Mouse (Mus musculus) retina, postnatal 7 days (tissue): ENCODE data around the gene Ip6k3.
A peak's percentile ranks its signal among the peaks of the same experiment; 100 is the strongest.

ENCODE experiments used
- DNase-seq: peaks from one replicate; pipeline ENCODE4 v3.0.0-alpha.2; 2012; ENCODE audit warnings: low read depth, low spot score

Gene Ip6k3

DNA sequence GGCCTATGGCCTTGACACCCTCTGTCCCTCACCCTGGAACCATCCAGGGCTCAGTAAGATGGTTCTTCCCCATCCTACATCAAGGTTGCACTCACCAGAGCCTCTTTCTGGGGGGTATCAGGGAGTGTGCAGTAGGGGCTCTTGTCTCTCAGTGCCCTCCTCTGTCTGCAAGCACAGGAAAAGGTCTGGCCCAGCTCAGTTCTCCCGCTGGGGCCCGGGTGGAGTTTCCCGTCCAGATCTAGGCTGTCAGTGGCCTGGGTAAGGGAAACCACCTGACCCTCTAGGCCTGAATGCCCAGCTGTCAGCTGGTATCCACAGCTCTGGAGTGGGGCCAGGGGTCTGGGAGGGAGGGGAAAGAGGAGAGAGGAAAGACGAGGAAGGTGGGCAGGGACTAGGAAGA is at the start of gene Ip6k3:
Gene Ip6k3, minus strand, starts transcription at position 251 of the 400 bp plus-strand sequence.
- DNase-seq, result no peak

DNA sequence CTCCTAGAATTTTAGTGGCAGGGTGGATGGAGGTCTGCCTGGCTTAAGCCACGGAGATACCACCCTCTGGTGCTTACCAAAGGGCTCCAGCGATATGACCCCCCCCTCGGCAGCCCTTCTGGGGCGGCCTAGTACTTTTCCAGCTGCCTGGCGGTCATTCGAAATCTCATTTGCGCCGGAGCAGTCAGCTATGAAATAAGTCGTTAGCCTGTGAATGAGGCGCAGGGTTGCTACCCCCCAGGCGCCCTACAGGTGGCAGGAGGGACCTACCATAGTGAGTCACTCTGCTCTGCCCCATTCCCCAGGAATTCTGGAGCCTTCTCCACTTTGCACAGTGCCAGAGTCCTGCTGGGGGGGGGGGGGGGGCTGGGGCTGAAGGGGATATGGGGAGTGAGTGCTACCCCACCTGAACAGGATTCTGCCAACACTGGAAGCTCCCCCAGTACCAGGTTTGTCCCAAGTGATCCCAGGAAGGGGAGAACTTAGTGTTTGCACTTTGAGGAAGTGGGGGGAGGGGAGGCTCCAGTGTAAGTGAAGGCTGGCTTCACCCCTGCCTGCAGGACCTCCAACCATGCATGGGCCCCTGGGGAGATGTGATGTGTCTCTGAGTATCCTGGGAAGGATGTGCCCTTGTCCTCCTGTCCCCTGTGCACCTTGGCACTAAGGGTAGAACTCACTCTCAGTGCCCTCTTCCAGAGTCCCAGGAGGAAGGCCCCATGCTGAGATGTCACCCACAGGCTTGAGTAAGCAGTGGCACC is 45.4 kb upstream of the Ip6k3 start:
- DNase-seq, result peak; percentile 56

DNA sequence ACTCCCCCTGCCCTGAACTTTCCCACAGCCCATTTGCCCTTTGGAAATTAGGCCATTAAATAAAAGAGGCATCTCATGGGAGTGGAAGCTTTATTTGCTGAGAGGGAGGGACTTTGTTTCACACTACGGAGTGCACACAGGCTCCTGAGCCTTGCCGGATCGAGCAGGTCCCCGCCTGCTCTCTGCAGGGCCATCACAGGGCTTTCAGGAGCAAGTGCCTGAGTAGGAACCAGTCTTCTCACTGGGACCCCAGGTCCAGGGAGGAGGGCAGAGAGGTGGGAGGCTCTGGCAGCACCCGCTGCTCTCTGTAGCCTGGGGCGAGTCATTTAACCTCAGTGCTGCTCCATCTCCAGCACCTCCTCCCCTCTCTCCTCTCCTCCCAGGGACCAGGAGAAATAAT is 44.4 kb upstream of the Ip6k3 start:
- DNase-seq, result no peak

DNA sequence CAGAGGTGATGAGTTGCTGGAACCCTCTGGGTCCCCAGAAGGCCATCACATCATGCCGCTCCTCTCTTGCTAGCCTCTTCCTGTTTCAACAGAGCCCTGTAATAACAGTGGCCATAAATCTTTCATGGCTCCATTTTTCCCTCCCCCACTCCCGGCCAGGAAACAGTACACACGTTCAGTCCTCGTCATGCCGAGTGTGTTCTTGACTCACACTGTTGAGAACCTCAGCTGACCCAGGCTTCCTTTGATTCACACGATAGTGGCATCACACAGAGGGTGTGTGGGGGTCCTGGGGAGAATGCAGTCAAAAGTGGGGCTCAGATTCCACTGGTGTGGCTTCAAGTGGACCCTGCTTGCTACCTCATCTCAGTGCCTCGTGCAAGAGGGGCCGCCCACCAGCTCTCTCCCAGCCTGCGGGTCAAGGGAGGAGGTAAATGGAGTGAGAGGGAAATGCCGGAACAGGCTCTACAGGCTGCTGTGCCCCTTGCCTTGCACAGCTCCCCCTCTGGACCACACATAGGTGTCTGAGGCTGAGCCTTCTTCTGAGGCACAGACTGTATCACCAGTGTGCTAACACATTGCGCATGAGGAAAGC is 39.6 kb upstream of the Ip6k3 start:
- no peak for DNase-seq

DNA sequence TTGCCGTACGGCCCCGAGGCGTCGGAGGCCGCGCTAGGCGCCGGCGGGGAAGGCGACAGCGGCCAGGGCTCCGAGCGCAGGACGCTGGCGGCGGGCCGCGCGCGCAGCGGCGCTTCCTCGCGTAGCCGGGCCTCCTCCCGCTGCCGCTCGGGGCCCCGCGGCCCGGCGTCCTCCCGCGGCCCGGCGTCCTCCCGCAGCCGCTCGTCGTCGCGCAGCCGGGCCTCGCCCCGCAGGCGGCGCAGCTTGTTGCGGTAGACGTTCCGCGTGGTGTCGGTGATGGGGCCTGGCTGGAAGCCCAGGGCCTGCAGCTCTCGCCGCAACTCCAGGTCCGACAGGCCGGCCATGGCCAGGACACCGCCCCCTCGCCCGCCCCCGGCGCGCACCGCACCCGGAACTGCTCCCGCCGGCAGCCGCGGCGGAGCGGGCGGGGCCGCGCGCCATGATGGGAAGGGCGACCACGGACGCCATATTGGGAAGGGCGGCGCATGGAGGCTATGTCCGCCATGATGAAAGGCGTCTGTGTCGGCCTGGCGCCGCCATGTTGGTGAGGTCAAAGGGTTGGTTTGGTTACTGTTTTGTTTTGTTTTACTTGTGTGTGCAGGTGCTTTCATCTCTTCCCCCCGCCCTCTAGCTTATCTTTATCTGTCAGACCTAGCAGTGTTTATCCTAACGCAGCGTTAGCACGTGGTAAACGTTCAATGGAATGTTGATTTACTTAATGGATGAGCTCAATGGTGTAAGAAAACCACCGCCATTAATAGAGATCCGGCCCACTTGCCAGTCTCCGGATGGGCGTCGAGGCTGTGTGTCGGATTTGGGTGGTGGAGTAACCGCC is 36.7 kb upstream of the Ip6k3 start, which contains the start of gene Lemd2:
Gene Lemd2, minus strand, starts transcription at position 395 of the 835 bp plus-strand sequence.
- peak; percentile 91 for DNase-seq

DNA sequence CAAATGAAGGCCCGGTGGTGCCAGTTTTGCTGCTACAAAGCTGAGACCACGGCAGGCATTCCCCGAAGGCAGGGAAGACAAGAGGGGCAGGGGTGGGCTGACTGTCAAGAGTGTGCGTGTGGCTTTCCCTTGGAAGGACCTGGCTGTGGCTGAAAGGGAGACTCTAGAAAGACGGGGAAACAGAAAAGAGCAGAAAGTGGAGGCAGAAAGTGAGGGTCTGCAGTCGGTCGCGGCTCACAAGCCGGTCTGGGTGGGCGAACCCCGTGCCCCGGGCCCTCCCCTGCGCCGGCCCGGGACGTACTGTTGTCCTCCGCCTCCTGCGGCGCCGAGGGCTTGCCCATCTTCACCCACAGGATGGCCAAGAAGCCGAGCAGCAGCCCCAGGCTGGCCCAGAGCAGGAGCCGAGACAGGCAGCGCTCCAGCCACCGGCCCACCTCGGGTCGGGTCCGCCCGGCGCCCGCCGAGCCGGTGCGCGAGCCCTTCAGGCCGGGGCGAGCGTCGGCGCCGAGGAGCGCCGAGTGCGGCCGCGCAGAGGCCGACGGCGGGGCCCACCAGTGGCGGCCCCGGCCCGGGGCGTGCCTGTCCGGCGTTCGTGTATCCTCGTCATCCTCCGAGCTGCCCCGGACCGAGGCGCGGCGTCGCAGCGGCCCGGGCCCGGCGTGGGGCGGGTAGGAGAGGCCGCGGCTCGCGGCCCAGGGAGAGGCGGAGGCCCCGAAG is 35.9 kb upstream of the Ip6k3 start:
- no peak for DNase-seq

DNA sequence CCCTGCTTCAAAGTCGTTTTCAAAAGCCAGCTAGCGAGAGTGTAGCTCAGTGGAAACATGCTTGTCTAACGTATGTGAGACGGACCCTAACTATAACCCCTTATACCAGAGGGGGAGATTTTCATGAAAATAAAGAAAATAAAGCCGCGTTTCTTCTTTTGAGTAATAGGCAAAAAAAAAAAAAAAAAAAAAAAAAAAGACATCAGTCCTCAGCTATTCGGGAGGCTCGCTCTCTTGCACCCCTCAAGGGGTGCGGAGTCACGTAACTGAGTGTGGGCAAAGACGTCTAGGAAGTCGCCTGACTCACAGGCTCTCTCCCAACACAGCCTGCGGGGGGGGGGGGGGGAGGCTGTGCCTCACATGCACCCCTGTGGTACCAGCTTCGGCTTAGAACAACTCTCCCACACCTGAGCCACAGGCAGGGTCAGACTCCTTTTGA is 35.3 kb upstream of the Ip6k3 start:
- no peak for DNase-seq

DNA sequence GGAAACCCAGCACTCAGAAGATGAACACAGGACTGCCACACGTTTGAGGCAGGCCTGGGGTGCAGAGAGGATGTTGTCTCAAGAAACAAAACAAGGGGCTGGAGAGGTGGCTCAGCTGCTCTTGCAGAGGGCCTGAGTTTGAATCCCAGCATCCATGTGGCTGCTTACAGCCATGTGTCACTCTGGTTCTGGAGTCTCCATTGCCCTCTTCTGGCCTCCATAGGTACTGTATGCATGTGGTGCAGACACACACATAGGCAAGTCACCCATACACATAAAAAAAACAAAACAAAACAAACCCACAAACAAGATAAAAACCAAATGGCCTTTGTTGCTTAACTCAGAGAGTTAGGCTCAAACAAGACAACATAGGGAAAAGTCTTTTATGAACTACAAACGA is 34.4 kb upstream of the Ip6k3 start:
- no peak for DNase-seq

DNA sequence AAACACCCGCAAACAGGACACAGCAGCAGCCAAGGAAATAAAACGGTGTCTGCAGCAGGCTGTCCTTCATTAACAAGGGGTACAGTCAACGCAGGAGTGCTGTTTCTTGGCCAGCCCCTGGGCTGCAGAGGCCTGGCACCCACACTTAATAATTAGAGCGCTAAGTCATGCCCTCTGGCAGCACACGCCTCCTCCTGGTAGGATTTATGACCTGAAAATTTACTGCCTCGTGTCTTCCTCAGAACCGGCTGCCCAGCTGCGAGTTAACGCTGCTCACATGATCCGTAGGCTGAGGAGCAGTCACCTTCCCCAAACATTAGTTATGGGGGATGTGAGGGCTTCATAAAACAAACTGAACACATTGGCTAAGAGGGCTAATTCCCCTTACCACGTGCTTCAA is 33.2 kb upstream of the Ip6k3 start:
- no peak for DNase-seq

DNA sequence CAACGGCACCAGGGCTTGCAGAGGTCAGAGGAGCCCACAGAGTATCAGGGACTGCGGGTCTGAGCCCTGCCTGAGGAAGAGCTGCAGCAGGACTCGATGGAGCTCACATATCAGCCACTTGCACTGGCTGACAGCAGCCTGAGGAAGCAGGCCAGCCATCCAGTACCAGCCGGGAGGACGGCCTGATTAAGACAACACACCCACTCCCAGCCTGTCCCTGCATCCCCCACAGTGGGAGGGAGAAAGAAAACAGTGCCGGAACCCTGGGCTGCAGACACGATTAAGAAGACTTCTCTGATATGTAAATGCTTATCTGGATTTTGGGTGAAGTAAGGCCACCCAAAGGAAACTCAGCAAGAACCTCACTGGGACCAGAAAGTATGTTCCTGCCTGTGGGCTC is 32.3 kb upstream of the Ip6k3 start:
- DNase-seq, result no peak

DNA sequence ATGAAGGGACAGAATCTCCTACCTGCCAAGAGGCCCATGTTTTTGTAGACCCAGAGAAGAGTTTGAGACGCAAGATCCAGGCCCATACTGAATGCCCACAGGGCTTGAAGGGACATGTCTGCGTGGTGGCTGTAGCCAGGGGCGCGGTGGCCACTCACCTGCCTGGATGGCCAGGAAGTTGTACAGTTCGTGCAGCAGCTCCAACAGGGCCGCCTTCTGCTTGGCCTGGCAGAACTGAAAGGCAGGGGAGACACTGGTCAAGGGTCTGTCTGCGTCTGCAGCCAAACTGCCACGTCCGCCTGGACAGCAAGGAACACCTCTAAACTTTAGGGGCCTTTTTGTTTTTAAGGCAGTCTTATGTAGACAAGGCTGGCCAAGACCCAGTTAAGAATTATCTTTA is 31.6 kb upstream of the Ip6k3 start:
- DNase-seq, result no peak

DNA sequence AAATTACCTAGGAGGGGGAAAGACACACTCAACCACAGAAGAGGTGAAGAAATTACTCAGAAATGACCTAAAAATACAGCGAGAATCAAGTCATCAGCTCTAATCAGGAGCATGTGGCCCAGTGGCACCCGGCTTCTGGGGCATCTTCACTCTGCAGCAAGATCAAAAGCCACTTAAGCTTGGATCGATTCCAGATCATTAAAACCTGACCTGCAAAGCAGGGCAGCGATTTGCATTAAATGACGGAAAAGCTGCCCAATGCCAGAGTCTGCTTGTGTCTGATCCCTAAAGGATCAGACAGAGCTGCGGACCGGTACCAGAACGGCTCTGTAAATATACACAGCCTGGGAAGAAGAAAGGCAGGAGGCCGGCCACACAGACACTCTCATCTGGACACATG is 28.6 kb upstream of the Ip6k3 start:
- no peak for DNase-seq

DNA sequence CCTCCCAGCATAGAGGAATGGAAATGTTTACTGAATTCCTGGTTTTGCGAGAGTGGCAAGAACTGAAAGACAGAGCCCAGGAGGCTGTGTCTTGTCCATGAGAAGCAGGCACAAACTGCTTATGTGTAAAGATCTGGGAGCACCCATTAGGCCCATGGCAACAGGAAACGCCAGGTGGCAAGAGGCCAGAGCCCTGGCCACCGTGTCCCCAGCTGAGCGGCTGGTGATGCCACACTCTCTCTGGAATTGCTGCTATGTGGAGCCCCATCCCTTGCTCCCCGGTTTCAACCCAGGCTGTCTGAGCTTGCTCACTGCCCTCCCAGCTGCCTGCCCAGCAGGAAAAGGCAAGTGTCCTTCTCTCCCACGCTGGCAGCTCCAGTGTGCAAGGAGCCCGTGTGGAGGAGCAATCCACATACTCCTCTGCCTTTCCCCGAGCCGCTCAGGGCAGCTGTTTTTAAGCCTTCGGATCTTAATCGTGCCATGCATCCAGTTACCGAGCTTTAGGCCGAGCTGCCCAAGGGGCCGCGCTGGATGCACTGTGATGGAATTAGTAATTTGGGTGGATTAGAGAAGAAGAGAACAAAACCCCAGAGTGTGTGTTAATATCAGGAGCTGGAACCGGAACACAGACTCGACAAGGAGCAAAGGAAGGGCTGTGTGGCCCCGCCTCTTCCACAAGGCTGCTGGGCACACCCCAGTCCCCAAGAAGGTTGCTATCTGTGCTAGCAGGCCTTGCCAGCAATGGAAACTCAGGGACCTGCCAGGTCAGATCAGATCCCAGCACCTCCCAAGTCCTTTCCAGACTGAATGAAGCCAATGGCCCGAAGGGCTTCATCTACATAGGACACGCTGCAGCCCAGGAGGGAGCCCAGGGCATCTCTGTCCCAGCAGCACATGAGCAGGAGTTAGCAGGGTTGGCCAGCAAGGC is 26.9 kb upstream of the Ip6k3 start:
- no peak for DNase-seq

DNA sequence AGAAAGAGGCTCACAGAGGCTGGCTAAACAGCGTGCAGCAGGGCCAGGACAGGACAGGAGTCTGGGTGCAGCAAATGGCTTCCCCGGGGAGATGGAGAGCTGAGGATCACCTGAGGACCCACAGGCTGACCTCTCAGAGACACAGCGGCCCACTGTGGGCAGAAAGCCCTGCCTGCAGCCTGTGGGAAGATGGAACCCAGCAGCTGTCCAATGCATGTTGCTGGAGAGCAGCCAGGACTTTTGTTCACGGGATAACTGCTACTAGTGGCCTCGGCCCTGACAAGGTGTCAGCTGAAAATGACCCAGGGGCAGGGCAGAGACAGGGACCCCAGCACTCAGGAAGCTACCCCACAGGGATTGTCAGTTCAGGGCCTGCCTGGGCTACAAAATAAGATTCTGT is 24.2 kb upstream of the Ip6k3 start:
- no peak for DNase-seq

DNA sequence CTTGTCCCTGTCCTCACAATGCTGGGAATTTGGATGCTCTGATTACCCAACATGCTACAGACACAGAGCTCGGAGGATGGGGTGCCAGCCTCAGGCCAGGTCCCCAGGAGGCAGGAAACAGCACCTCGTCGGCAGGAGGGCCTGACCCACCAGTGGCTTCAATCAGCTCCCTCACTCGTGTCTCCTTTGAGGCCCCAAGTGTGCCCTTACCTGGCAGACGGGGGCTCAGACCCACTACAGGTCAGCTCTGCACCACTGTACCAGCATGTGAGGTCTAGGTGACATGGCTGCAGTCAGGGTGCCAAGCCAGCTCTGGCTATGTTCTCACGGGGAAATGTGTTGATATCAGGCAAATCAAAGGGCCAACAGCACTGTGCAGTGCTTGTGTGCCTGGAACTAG is 23.6 kb upstream of the Ip6k3 start:
- no peak for DNase-seq

DNA sequence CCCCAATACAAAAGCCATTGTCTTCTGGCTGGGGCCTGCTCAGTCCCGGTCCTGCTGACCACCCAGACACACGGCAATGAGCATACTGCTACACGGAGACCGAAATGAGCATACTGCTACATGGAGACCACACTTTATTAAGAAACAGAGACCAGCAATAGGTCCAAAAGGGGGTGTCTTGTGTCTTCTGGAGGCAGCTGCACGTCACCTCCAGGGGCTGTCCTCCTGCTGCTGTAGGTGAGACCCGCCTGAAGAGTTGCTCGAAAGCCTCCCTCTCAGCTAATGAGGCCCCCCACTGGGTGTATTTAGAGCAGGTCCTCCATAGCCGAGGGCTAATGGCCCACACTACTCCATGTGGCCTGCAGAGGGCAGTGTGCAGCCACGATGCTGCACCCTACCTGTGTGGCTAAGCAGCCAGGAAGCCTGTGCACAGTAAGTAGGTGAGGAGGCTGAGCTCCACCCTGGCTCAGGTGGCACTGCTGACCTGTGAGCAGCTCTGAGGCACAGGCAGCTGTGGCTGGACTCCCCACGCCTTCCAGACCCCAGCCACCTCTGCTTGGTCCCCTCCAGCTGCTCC is 22.1 kb upstream of the Ip6k3 start:
- peak; percentile 66 for DNase-seq

DNA sequence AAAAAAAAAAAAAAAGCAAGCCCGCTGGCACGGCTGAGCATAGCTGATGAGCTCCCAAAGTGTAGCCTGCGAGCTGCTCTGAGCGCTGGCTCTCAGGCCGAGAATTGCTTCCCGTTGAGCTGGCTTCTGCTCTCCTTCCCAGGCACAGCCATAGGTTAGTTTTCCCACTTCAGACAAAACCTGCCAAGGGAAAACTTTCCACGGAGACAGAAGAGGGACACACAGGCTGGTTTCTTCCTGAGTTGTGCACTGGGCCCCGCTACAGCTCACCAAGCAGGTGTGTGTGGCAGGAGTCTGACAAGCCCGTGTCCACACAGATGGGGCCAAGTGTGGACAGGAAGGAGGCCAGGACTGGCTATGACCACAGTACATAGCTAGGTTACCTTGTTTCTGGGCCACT is 21.3 kb upstream of the Ip6k3 start:
- DNase-seq, result no peak

DNA sequence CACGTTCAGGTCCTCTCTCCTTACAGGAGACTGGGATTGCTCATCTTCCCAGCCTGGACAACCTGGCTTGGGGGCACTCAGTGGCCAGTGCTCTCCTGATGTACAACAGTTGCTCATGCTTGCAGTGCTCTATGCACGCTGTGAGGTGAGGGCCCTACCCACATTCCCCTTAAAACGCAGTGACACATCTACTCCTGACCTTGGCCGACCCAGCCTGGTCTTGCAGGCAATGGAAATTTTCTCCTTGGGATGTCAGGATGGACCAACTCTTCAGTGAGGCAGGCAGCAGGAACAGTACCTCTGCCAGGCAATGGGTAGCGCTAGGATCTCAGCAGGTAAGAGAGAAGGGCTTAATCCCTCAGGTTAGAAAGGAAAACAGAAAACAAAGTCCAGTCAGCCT is 19.5 kb upstream of the Ip6k3 start:
- DNase-seq, result no peak

DNA sequence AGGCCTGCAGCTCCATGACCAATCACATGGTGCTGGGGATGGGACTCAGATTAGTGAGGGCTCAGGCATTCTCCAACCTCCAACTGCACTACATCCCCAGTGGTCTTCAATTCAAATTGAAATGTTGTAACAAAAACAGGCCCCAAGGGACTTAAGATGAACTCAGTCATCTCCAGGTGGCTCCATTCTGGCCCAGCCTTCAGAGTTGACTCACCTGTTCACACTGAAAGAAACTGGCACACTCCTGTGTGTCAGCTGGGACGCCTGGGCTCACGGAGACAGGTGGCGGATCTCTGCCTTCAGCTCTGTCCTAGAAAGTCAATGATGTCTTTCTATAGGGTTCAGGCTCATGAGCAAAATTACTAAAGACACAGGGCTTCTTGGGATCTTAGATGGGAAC is 18.5 kb upstream of the Ip6k3 start:
- no peak for DNase-seq

DNA sequence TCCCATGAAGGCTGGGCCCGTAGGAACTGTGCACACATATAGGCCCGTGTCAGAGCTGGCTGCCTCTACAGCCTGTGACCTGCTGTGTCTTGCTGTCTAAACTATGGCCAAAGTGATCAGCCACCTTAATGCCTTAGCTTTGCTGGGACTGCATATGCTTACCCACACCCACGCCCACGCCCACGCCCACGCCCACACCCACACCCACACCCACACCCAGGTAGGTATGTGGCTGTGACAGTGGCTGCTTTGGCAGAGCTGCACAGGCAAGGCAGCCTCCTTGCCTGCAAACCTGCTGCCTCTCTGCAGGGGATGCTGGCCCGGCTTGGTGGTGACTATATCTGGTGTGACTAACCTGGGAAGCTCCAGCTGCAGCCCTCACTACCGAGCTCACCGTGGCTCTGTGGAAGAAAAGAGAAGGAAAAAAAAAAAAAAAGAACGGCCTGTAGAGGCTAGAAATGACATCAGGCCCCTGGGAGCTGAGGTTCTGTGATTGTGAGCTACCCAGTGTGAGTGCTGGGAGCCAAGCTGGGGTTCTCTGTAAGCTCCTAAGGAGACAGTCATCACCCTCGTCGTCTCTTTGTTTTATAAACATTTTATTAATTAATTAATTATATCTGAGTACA is 16.2 kb upstream of the Ip6k3 start:
- DNase-seq, result no peak
